Mouse (Mus musculus): ENCODE measurements at regions not wholly inside any gene's neighbourhood (a gene's known extent, or its start where the extent isn't known, plus 50 kb on each side); places are given as distances from the start of the nearest gene placed in this dataset.

DNA sequence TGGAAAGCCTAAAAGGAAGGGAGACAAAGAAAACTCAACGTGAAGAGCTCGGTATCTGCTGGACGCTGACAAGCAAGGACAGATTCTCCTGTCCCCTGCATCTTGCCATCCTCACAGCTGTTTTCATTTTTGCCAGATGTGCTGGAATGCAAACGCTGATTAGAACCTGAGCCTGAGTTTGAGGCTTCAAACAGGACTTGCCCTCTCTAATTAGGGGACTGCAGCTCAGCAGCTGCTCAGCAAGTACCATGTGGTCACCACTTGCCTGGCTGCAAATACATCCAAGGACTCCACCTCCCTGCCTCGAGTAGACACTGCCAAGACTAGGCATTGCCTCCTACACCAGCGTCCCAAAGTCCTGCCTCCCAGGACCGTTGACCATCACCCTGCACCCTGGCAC lies 140.7 kb downstream of the Cdc5l start:
- DNase-seq (ENCODE audit: low read depth, low spot score), result no peak

DNA sequence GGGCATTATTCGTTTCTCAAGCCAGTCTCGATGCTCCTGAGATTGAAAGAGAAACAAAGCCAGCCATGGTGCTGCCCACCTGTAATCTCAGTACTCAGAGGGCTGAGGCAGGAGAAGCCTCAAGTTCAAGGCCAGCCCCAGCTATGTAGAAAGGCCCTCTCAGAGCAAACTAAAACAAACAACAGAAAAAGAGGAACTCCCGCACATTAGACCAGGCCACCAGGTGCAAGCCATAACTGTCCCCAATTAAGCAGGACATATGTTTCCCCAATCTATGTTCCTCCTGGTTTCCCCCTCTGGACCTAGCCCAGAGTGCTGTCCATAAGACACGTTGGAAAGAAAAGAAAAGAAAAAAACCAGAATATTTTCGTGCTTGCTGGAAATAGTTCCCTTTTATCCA lies 142.5 kb downstream of the Cdc5l start:
- no peak for DNase-seq (ENCODE audit: low read depth, low spot score)

DNA sequence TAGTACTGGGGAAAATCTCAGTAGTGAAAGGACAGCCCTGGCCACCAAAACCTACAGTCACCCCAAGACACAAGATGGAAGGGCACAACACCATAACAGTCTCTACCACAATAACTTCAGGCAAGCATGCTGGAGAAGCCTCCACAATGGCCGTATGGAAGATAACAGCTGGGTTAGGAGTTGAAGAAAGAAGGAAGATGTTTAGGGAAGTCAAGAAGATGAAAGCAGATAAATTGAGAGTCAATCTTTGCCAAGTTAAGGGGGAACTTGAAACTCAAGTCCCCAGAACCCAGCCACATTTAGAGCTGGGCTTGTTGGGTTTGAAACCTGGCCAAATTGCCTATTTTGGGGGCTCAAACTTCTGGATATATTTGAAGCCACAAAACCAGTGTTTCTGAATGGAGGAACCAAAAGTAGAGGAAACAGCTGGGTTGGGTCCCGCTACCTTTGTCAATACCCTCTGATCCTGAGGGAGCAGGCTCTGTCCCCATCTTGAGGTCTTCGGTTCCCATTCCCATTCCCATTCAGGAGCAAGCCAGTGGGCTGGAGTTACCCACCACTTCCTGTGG lies 147.8 kb downstream of the Cdc5l start:
- no peak for DNase-seq (ENCODE audit: low read depth, low spot score)

DNA sequence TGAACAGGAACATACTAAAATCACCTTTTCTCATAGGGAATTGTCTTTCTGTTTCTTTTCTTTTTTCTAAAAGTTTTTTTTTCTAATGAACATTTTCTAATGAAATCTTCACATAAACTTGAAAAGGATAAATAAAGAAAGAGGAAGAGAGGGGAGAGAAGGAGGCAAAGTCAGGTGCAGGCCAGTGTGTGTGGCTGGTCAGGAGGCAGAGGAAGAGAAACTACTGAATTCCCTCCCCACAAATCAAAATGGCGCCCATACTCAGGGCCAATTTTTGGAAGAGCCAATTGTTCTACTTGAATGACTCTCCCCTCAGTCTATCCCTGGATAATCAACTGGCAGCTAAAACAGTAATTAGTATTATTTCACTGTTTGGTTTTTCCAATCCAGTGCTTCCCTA lies 152.0 kb downstream of the Cdc5l start:
- DNase-seq (ENCODE audit: low read depth, low spot score), result no peak

DNA sequence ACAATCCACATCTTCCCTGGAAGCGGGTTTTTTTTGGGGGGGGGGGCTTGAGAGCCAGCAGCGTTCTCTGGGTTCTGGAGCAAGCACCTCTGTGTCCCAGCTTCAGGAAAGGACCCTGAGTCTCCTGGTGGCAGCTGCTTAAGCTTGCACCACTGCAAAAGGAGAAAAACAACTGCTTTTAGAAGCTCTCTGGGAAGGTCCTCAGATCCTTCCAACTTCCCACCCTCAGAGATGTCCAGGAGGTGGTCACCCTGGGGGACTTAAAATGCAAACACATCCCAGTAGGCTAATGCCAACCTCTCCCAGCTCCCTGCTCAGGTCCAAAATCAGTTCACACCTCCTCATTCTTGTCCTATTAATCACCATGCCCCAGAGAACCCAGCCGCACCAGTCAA lies 153.7 kb downstream of the Cdc5l start:
- no peak for DNase-seq (ENCODE audit: low read depth, low spot score)

DNA sequence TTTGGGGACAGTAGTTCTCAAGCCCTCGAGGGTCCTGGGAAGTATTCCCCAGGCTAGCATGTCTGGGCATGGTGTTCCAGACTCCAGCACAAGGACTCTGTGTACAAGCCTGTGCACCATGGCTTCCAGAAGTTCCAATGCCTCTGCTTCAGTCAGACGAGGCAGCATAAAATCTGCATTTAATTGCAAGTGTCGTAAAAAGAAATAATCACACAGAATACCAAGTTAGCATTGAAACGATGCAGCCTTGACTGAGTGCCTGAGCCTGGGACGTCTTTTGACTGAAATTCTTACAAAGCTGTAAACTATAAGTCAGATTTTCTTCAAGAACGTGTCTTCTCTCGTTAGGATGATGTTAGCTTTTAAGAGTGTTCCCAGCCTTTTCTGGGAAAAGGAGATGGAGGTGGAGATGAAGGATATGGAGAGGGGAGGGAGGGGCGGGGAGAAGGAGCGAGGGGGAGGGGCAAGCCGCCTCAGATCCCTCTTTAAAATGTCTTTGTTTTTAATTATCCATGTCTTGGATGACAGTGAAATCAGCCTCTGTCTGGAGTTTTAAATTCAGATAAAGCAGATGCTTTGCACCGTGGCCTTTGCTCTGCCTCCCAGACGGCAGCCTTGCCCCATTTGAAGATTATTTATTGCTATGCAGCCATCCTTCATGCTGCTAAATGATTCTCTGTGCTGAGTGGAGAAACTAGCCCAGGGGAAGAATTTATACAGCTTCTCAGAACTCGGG lies 154.3 kb downstream of the Cdc5l start:
- no peak for DNase-seq (ENCODE audit: low read depth, low spot score)

DNA sequence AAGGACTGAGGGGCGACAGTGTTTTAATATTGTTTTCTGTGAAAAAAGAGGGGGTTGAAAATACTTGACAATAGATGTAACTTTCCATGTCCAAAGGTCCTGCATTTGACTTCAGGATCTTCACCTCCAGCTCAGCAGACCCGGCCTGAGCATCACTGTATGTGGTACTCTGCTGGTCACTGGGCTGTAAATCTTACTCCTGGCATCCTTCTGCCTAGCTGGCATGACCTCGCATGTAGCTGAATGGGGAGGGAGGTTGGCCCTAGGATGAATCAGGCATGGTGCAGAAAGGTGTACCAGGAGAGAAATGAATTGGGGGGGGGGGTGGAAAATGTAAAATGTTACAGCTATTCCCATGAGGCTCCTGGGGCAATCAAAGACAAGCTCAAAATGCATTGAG lies 156.0 kb downstream of the Cdc5l start:
- no peak for DNase-seq (ENCODE audit: low read depth, low spot score)

DNA sequence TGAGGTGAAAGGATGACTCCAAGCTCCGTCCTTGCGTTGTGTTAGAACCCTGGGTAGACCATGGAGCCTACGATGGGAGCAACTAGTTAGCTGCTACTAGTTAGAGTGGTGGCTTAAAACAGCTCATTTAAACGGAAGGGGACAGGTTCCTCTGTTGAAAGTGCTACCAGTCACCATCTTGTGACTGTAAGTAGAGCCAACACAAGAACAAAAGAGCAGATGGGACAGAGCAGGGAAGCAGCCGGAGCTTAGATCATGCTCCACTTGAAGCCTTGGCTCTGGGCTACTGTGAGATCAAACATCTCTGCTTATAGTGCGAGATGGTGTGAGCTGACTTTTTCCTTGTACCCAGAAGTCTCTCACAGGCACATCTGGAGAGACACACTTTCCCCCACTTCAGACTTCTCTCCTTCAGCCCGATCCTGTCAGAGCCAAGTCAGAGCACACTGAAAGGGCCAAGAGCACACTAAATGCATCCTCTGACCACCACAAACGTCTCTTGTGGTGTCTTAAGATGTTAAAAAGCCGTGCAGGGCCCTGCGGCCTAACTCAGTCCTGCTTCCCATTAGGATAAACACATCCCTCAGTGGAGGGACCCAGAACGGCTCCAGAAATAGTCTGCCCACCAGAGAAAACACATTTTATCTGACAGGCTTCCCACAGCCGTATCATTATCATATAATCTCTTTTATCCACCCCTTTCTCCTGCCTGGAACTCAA lies 156.7 kb downstream of the Cdc5l start:
- no peak for DNase-seq (ENCODE audit: low read depth, low spot score)

DNA sequence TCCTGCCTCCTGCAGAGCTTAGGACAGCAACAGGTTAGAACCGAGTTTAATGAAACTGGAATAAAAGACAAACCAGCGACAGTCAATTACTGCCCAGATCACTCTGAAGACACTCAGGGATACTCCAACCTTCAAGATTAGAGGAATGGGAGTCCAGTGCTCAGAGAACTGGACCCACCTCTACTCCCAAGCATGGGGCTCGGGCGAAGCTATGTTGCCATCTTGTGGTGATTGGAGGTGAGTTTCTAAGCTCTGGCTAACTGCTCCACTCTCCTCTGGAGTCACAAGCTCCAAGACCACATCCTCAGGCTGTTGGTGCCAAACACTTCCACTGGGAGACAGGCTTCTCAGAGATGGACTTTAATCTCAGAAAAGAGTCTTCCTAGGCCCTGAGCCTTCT lies 158.6 kb downstream of the Cdc5l start:
- DNase-seq (ENCODE audit: low read depth, low spot score), result no peak

DNA sequence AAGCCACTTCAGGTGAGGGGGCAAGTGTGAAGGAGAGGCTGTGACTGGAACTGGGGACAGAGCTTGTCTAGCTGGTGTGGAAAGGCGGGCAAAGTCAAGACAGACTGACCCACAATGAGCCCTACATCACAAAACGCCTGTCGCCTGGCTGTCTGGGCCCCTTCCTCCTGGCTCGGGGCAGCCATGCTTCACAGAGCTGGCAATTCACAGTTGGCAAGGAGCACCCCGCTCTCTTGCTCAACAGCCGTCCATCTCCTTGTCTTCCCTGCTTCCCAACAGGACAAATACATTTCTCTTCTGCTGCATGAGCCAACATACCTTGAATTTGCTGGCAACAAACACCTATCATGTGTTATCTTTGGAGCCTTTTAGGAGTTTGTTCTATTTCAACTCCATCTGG lies 166.8 kb downstream of the Cdc5l start:
- DNase-seq (ENCODE audit: low read depth, low spot score), result no peak

DNA sequence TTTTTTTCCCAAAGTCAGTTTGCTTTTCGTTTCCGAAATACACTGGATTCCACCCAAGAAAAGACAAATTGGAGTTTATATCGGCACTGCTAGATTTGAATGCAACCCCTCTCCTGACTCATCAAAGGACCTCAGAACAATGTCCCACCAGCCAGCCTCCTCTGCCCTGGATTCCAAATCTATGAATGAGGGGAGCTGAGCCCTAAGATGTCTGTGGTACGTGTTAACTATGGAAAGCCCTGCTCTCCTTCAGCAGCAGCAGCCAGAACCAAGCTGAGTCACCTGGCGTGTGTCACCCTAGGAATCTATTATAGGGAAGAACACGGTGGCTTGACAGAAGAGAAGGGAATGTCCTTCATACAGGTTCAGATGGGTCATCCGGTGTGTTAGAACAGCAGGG lies 167.9 kb downstream of the Cdc5l start:
- DNase-seq (ENCODE audit: low read depth, low spot score), result no peak

DNA sequence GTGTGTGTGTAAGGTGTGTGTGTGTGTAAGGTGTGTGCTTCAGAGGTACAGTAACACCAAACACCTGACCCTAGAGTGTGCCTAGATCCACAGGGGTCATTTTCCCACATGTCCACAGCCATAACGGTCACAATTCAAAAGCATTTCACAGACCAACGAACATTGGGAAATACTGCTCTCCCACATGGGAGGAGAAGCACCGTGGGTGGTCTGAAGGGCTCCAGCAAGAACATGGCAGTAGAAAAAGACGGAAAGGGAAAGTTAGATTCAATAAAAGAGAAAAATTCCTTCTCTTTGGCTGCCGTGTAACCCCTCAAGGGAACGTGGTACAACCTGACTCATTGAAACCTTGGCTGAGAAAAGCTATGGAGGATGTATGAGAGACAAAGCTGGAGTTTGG lies 169.1 kb downstream of the Cdc5l start:
- no peak for DNase-seq (ENCODE audit: low read depth, low spot score)

DNA sequence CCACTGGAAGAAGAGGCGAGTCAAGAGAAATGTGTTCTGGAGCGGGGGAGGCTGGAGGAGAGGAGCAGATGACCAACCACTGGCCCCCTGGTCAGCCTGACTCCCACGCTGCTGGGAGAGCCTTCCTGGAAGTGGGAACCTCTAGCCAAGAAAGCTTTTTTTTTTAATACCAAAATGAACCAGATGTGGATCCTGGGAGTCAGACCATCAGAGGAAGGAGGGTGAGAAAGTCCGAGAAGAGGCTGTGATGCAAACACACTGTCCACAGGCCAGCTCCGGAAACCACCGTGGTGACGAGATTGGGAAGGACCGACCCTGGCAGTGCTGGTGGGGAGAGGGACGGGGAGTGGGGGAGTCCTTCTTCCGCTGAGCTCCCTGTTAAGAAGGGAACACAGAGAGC lies 173.1 kb downstream of the Cdc5l start:
- no peak for DNase-seq (ENCODE audit: low read depth, low spot score)

DNA sequence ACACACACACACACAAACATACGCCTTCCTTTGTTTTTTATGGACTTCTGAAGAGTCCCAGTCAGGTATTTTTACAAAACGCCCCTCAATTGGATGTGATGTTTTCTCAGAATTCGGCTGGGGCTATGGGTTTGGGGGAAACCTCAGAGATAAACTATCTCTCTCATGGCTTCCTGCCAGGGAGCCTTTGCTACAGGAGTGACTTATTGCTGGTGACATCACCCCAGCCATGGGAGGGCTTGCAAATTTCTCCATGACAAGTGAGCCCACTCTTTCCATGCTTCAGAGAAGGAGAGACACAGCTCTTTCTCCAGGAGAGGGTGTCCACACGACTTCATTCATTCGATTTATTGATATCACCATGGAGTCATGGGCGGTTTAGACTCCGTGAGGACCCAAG lies 175.5 kb downstream of the Cdc5l start:
- no peak for DNase-seq (ENCODE audit: low read depth, low spot score)

DNA sequence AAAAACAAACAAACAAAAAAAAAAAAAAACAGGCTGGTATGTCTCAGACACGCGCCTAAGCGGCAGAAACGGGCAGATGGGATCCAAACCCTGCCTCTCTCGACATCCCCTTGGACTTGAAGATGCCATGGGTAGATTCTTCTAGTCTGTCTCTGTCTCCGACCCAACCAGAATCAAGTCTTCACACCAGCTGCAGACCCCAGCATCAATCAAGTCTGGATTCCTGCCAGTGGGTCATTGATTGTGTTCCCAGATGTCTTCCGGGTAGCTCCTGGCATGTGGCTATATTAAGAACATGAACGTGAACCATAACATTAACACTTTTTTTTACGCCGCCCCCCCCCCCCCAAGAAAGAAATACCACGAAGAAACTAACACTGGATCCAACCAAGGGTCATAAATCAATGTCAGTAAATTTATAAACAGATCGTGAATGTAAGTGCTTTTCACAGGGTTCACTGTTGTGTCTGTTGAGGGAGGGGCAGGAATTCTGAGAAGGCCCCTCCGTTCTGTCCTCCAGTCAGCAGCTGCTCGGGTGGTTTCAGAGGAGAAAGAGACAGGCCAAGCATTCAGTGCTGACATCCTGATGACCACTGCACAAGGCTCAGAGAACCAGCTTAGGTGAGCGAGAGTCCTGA lies 180.8 kb downstream of the Cdc5l start:
- DNase-seq (ENCODE audit: low read depth, low spot score), result no peak

DNA sequence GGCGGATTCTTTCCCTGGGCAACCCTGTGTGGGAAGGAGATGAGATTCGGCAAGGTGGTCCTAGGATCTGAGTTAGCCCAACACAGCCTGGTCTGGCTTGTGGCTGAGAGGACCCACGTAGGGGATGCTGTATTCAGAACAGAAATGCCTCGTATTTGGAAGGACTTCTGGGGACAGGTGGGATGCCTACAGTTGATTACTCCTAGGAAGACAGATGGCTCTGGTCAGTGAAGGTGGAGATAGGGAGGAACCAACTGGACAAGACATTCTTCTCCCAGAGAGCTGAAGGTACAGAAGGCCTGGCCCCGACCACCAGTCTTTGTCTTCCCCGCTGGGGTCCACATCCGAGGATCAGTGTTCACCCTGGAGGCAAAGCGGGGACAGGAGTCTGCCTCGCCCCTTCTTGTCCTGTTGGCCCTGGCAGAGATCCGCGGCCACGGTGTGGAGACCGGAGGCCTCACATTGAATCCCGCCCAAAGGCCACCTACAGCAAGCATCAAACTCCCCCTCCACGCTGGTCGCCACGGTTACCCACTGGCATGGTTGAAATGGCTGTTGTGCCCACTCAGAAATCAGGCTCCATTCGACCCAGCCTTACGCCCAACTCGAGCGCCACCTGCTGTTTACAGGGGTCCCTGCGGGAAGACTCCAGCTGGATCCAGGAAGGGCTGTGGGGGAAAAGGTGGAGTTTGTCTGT lies 182.4 kb downstream of the Cdc5l start:
- DNase-seq (ENCODE audit: low read depth, low spot score), result peak; percentile 48

DNA sequence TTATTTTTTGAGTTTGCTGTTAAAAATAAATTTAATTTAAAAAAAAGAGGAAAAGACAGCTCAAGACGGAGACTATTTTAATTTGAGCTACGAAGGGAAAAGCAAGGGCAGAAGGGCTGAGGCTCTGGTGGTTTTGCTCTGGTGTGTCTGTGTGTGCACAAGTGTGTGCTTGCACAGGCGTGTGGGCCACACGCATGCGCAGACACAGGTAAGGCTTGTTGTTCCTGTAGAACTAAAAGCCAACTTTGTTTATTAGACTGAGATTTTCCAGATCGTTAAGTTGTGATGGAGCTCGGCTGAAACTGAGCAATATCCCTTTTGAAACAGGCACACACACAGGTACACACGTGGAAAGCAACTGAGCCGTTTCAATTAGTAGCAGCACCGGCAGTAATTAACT lies 183.1 kb downstream of the Cdc5l start:
- no peak for DNase-seq (ENCODE audit: low read depth, low spot score)

DNA sequence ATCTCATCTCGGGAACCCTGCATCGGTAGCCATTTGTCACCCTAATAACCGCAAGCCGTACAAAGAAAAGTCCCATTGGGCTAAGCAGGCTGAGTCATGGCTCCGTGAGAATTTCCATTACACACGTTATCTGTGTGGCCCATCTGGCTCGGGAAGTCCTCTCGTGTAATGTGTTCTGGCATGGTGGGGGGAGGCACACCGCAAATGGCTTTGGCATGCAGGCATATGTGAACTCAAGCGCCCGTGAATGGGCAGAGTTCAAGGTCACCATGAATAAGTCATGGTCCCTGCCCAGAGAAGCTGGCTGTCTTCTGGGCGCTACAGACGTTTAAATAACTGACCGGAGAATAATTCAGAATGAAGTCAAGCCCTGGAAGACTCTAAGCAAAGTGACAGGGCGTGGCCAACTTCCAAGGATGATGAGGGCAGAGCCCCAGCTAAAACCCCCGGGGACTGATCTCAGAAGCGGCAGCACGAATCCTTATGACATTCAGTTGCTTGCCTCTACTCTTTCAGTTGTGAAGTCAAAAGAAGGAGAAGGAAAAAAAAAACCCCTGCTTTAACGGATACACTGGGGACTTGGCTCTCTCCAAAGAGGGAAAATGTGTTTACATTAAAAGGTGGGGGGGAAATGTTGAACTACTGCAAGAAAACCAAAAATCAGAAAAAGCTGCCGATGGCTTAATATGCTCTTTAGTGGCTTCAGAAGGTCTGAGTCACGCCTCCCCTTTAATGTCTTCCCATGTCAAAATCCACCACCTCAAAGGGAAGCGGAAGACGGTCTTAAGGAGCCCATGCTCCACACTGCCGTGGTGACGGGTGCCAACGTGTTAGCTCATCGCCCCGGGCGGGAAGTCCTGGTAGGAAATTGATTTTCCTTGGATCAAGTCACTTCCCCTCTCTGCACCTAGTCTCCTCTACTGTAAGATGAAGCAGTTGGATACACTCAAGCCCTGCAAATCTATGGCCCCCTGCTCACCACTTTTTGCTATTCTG lies 186.1 kb downstream of the Cdc5l start:
- no peak for DNase-seq (ENCODE audit: low read depth, low spot score)

DNA sequence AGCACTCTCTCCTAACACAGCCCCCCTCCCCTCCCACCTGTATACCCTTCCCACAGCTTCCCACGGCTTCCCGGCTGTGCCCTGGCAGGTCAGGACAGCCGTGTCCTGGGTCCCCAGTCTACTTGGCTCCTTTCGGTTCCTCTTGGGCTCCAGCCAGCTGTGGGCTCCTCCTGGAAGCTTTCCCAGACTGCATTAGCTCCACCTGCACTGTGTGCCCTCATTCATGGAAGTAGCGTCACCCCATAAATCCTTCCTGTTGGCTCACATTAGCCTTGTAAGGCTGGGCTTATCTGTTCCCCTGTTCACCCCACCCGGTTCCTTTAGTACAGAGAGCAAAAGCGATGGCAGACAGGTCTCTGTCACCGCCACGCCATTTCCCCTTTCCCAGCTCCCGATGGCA lies 188.7 kb downstream of the Cdc5l start:
- no peak for DNase-seq (ENCODE audit: low read depth, low spot score)

DNA sequence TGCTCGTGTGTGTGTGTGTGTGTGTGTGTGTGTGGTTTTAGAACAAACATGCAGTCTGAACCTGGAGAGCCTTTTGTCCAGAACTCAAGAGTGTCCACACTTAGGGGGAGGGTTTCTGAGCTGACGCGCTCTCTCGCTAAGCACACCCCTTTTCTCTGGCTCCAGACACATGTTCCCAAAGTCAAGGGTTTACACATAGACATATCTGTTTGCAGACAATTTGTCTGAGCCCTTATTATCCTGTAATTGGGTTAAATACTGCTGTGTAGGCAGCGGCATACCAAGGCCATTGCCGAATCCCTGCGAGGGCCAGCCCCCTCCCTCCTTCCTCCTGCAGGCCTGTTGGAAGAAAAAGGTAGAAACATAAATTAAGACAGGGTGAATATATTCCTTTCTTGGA lies 190.4 kb downstream of the Cdc5l start:
- DNase-seq (ENCODE audit: low read depth, low spot score), result no peak

DNA sequence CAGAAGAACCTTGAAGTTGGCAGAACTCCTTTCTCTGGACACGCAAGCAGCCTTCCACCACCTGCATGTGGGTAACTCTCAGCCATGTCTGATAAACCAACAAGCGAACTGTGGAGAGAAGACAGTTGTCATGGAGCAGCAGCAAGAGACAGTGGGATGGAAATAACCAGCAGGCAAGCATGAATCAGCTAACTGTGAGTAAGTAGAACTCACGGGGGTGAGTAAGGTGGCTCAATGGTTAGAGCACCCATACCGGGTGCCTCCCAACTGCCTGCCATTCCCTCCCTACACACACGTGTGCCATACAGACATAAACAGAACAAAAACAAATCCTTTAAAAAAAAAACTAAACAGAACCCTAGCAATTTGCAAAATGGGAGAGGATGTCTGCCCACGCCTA lies 191.5 kb downstream of the Cdc5l start:
- DNase-seq (ENCODE audit: low read depth, low spot score), result no peak

Data from CD4-positive helper T cell, adult 2 months (primary cell).